Mouse (Mus musculus) neural tube, embryonic 14.5 days (tissue): ENCODE measurements around the gene Vti1a. TPM values are rescaled to one million over a fixed set of nuclear protein-coding genes. Genes with fewer than 3 reads are reported as not detected.

Source experiments
- ATAC-seq: fragments of 200-750 bp; cut with Nextera tagmentation; 2 replicates; pipeline ENCODE4 v1.8.0; 2017; ENCODE audit warnings: low read depth, mild to moderate bottlenecking, moderate TSS enrichment, moderate library complexity
- H3K27ac ChIP-seq: fragments of 300-500 bp; sonication (generic); 2 replicates; pipeline ENCODE4 v1.5.1; 2014; ENCODE audit warnings: low read depth, mild to moderate bottlenecking, control low read depth, low read length, moderate library complexity, mixed read lengths
- H3K27me3 ChIP-seq: fragments of 300-500 bp; sonication (generic); 2 replicates; pipeline ENCODE4 v1.6.1; 2014; ENCODE audit warnings: low read length; ENCODE audit not compliant: control insufficient read depth, insufficient read depth
- H3K36me3 ChIP-seq: fragments of 300-500 bp; sonication (generic); 2 replicates; pipeline ENCODE4 v1.6.1; 2014; ENCODE audit warnings: low read length, mixed read lengths; ENCODE audit not compliant: control insufficient read depth, insufficient read depth
- H3K4me1 ChIP-seq: fragments of 300-500 bp; sonication (generic); 2 replicates; pipeline ENCODE4 v1.6.1; 2014; ENCODE audit warnings: low read length; ENCODE audit not compliant: control insufficient read depth, insufficient read depth
- H3K4me2 ChIP-seq: fragments of 300-500 bp; sonication (generic); 2 replicates; pipeline ENCODE4 v1.6.1; 2014; ENCODE audit warnings: mild to moderate bottlenecking, low read depth, low read length, control low read depth
- H3K4me3 ChIP-seq: fragments of 300-500 bp; sonication (generic); 2 replicates; pipeline ENCODE4 v1.5.1; 2014; ENCODE audit warnings: low read depth, low read length, control low read depth, mixed read lengths
- H3K9ac ChIP-seq: fragments of 300-500 bp; sonication (generic); replicated peaks from 2 replicates; pipeline ENCODE4 v1.6.1; 2014; ENCODE audit warnings: low read depth, mild to moderate bottlenecking, control low read depth, low read length, mixed read lengths
- H3K9me3 ChIP-seq: fragments of 300-500 bp; sonication (generic); 2 replicates; pipeline ENCODE4 v1.6.1; 2016; ENCODE audit warnings: low read length; ENCODE audit not compliant: control insufficient read depth
- WGBS: fragments of 180-500 bp; shearing (Covaris S2); extraction: QIAGEN DNeasy Blood & Tissue Kit; methylation state at CpG from one replicate; pipeline ENCODE4 v1.1.7; 2014; 5-methylcytosine and 5-hydroxymethylcytosine counted together
- polyA plus RNA-seq: library from polyadenylated mRNA; unstranded; fragments of >200 nt; fragmentation: Nextera tagmentation; extraction: Ambion mirVana; gene quantifications from 2 replicates; pipeline ENCODE4 v1.2.1, GENCODE M21; 2014

The Vti1a gene
- polyA plus RNA-seq, 1 experiment from 2014 or later = 35.7 TPM

GRCm38 (mm10) chr19:55411415-55411814, 95.3 kb downstream of the Vti1a start:
- no peak overlapping the region for H3K27ac ChIP-seq
- peak overlapping the region; percentile 6; the same call in 1 of the 2 replicates for H3K4me2 ChIP-seq
- 64% methylated on average over 11 of the region's 11 CpGs for WGBS
- no peak overlapping the region for H3K9ac ChIP-seq
- no peaks in the 10 kb centered on the region for H3K36me3 ChIP-seq
- no peaks in the 10 kb centered on the region for H3K9me3 ChIP-seq
- no peak for ATAC-seq
- H3K27me3 ChIP-seq = no peaks in the 10 kb centered on the region
- no peak overlapping the region for H3K4me3 ChIP-seq
- H3K4me1 ChIP-seq = no peaks in the 10 kb centered on the region

GRCm38 (mm10) chr19:55411894-55412293, 95.8 kb downstream of the Vti1a start:
- ATAC-seq = no peak
- H3K4me1 ChIP-seq = no peaks in the 10 kb centered on the region
- no peaks in the 10 kb centered on the region for H3K36me3 ChIP-seq
- H3K27me3 ChIP-seq = no peaks in the 10 kb centered on the region
- 34% methylated on average over 2 of the region's 2 CpGs for WGBS
- no peak overlapping the region for H3K4me3 ChIP-seq
- no peak overlapping the region for H3K4me2 ChIP-seq
- no peak overlapping the region for H3K9ac ChIP-seq
- no peaks in the 10 kb centered on the region for H3K9me3 ChIP-seq
- no peak overlapping the region for H3K27ac ChIP-seq

- no peak overlapping the region for H3K9ac ChIP-seq
- H3K36me3 ChIP-seq = no peaks in the 10 kb centered on the region
- no peak overlapping the region for H3K4me3 ChIP-seq
- H3K27me3 ChIP-seq = no peaks in the 10 kb centered on the region
- H3K27ac ChIP-seq = no peak overlapping the region
- H3K4me2 ChIP-seq = no peak overlapping the region
- no peaks in the 10 kb centered on the region for H3K4me1 ChIP-seq
- WGBS = 34% methylated on average over 8 of the region's 8 CpGs
- ATAC-seq = no peak
- H3K9me3 ChIP-seq = no peaks in the 10 kb centered on the region
Observed at GRCm38 (mm10) chr19:55414050-55414449, 98.0 kb downstream of the Vti1a start.

GRCm38 (mm10) chr19:55418756-55419155, 102.7 kb downstream of the Vti1a start:
- Histone ChIP-seq H3K9ac (no peak overlapping the region), H3K4me1 (peaks cover 4% of the 10 kb centered on the region; the same call in 1 of the 2 replicates), H3K9me3 (no peaks in the 10 kb centered on the region), H3K36me3 (no peaks in the 10 kb centered on the region), H3K4me2 (no peak overlapping the region), H3K27ac (no peak overlapping the region), H3K4me3 (no peak overlapping the region), H3K27me3 (no peaks in the 10 kb centered on the region)
- ATAC-seq = no peak
- 33% methylated on average over 3 of the region's 3 CpGs for WGBS

- Histone ChIP-seq H3K27ac (no peak overlapping the region), H3K9me3 (no peaks in the 10 kb centered on the region), H3K36me3 (no peaks in the 10 kb centered on the region), H3K9ac (no peak overlapping the region), H3K4me1 (peaks cover 4% of the 10 kb centered on the region; the same call in 1 of the 2 replicates), H3K27me3 (no peaks in the 10 kb centered on the region), H3K4me3 (no peak overlapping the region), H3K4me2 (no peak overlapping the region)
- WGBS = 82% methylated on average over 3 of the region's 3 CpGs
- no peak for ATAC-seq
Observed at GRCm38 (mm10) chr19:55419961-55420360, 103.9 kb downstream of the Vti1a start.

GRCm38 (mm10) chr19:55421816-55422215, 105.7 kb downstream of the Vti1a start:
- Histone ChIP-seq H3K27me3 (no peaks in the 10 kb centered on the region), H3K9me3 (no peaks in the 10 kb centered on the region), H3K9ac (no peak overlapping the region), H3K27ac (no peak overlapping the region), H3K4me1 (peaks cover 4% of the 10 kb centered on the region; the same call in 1 of the 2 replicates), H3K36me3 (no peaks in the 10 kb centered on the region), H3K4me3 (no peak overlapping the region), H3K4me2 (no peak overlapping the region)
- WGBS = 84% methylated on average over 5 of the region's 5 CpGs
- ATAC-seq = no peak

GRCm38 (mm10) chr19:55422311-55423064, 106.4 kb downstream of the Vti1a start:
- H3K27ac ChIP-seq = no peak overlapping the region
- H3K4me1 ChIP-seq = peaks cover 4% of the 10 kb centered on the region; the same call in 1 of the 2 replicates
- no peaks in the 10 kb centered on the region for H3K36me3 ChIP-seq
- no peak overlapping the region for H3K9ac ChIP-seq
- no peaks in the 10 kb centered on the region for H3K9me3 ChIP-seq
- H3K27me3 ChIP-seq = no peaks in the 10 kb centered on the region
- WGBS = 51% methylated on average over 18 of the region's 18 CpGs
- H3K4me3 ChIP-seq = no peak overlapping the region
- ATAC-seq = no peak
- no peak overlapping the region for H3K4me2 ChIP-seq

GRCm38 (mm10) chr19:55423065-55423716, 107.1 kb downstream of the Vti1a start:
- WGBS = 73% methylated on average over 11 of the region's 11 CpGs
- Histone ChIP-seq H3K4me2 (no peak overlapping the region), H3K9ac (no peak overlapping the region), H3K9me3 (no peaks in the 10 kb centered on the region), H3K27ac (no peak overlapping the region), H3K4me3 (no peak overlapping the region), H3K4me1 (peaks cover 4% of the 10 kb centered on the region; the same call in 1 of the 2 replicates), H3K27me3 (no peaks in the 10 kb centered on the region), H3K36me3 (no peaks in the 10 kb centered on the region)
- ATAC-seq = no peak

GRCm38 (mm10) chr19:55423952-55424351, 107.9 kb downstream of the Vti1a start:
- WGBS = 59% methylated on average over 8 of the region's 8 CpGs
- Histone ChIP-seq H3K9me3 (no peaks in the 10 kb centered on the region), H3K36me3 (no peaks in the 10 kb centered on the region), H3K4me1 (peaks cover 4% of the 10 kb centered on the region; the same call in 1 of the 2 replicates), H3K27ac (no peak overlapping the region), H3K4me2 (no peak overlapping the region), H3K27me3 (no peaks in the 10 kb centered on the region), H3K9ac (no peak overlapping the region), H3K4me3 (no peak overlapping the region)
- no peak for ATAC-seq
